Mouse (Mus musculus): ENCODE measurements around the gene Matn4. TPM values are rescaled to one million over a fixed set of nuclear protein-coding genes. Genes with fewer than 3 reads are reported as not detected.

The Matn4 gene
- polyA plus RNA-seq, 1 experiment from 2014 or later, result 31.5 TPM

- Histone ChIP-seq H3K9me3 (replicated peaks) (no peaks in the 10 kb centered on the region), H3K27ac (no peak overlapping the region), H3K27me3 (peaks cover 98% of the 10 kb centered on the region), H3K36me3 (no peaks in the 10 kb centered on the region), H3K4me2 (replicated peaks) (peak overlapping the region; percentile 59), H3K4me3 (peak overlapping the region; percentile 4), H3K4me1 (peaks cover 19% of the 10 kb centered on the region), H3K9ac (no peak overlapping the region)
- no peak for ATAC-seq (ENCODE audit: low FRiP score)
- WGBS, result 9% methylated on average over 14 of the region's 14 CpGs
Observed at GRCm38 (mm10) chr2:164403396-164404081, 1.4 kb downstream of the Matn4 start.

- Histone ChIP-seq H3K36me3 (no peaks in the 10 kb centered on the region), H3K4me2 (replicated peaks) (peak within 1 kb of the TSS; percentile 59), H3K9ac (no peak within 1 kb of the TSS), H3K27me3 (peaks cover 92% of the 10 kb centered on the region), H3K4me3 (peak within 1 kb of the TSS; percentile 4), H3K4me1 (peaks cover 19% of the 10 kb centered on the region), H3K27ac (no peak within 1 kb of the TSS), H3K9me3 (replicated peaks) (peaks cover 5% of the 10 kb centered on the region; the same call in 1 of the 2 replicates)
- no peak for ATAC-seq (ENCODE audit: low FRiP score)
- WGBS, result 5% methylated on average over 17 of the region's 17 CpGs
Observed at GRCm38 (mm10) chr2:164402906-164403305, 2.1 kb downstream of the Matn4 start, which contains the start of gene Rbpjl. Gene Rbpjl, plus strand, starts transcription at chr2:164403141.

DNA sequence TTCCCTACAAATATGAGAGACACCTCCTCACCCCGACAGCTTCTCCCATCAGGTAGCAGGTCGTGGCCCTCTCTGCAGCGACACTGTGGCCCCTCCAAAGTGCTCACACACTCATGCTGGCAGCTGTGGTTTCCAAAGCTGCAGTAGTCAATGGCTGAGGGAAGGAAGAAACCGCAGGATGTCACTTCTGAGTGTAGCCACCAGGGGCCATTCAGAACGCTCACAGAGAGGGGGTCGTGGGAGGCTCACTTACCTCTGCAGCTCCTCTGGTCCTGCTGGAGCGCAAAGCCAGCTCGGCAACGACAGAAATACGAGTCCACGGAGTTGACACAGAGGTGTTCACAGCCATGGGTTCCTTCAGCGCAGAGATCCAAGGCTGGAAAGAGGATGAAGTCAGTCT lies 8.0 kb downstream of the Matn4 start:
- peaks cover 50% of the 10 kb centered on the region for H3K27me3 ChIP-seq
- 74% methylated on average over 12 of the region's 12 CpGs for WGBS
- H3K27ac ChIP-seq, result no peak overlapping the region
- H3K36me3 ChIP-seq, result no peaks in the 10 kb centered on the region
- no peak overlapping the region for H3K4me3 ChIP-seq
- H3K9ac ChIP-seq, result no peak overlapping the region
- peaks cover 12% of the 10 kb centered on the region; the same call in 1 of the 2 replicates for H3K9me3 ChIP-seq (replicated peaks)
- H3K4me1 ChIP-seq, result peaks cover 10% of the 10 kb centered on the region
- no peak overlapping the region for H3K4me2 ChIP-seq (replicated peaks)
- ATAC-seq (ENCODE audit: low FRiP score), result no peak

- Histone ChIP-seq H3K27me3 (peaks cover 42% of the 10 kb centered on the region), H3K27ac (no peak overlapping the region), H3K9me3 (replicated peaks) (peaks cover 12% of the 10 kb centered on the region; the same call in 1 of the 2 replicates), H3K4me3 (no peak overlapping the region), H3K36me3 (no peaks in the 10 kb centered on the region), H3K4me2 (replicated peaks) (no peak overlapping the region), H3K9ac (no peak overlapping the region), H3K4me1 (peaks cover 9% of the 10 kb centered on the region)
- WGBS, result 89% methylated on average over 7 of the region's 7 CpGs
- ATAC-seq (ENCODE audit: low FRiP score), result no peak
Observed at GRCm38 (mm10) chr2:164396076-164396475, 8.9 kb downstream of the Matn4 start.

DNA sequence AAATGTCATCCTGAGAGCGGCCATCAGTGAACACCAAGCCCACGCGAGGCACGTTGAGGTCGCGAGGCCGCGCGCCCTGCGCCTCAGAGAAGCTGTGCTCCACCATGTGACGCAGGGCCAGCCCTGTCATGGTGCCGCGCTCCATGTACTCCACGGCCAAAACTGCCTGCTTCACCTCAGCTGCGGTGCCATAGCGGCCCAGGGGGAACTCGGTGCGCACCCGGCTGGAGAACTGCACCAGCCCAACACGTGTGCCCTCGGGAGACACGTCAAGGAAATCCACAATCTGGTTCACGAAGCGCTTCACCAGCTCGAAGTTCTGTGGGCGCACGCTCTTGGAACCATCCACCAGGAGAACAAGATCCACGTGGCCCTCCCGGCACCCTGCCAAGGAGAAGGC lies 11.8 kb downstream of the Matn4 start:
- H3K9me3 ChIP-seq (replicated peaks), result peaks cover 9% of the 10 kb centered on the region; the same call in 1 of the 2 replicates
- peaks cover 34% of the 10 kb centered on the region for H3K27me3 ChIP-seq
- peaks cover 4% of the 10 kb centered on the region for H3K4me1 ChIP-seq
- H3K9ac ChIP-seq, result no peak overlapping the region
- H3K27ac ChIP-seq, result no peak overlapping the region
- no peak overlapping the region for H3K4me3 ChIP-seq
- no peak for ATAC-seq (ENCODE audit: low FRiP score)
- no peak overlapping the region for H3K4me2 ChIP-seq (replicated peaks)
- H3K36me3 ChIP-seq, result no peaks in the 10 kb centered on the region
- WGBS, result 77% methylated on average over 29 of the region's 29 CpGs

DNA sequence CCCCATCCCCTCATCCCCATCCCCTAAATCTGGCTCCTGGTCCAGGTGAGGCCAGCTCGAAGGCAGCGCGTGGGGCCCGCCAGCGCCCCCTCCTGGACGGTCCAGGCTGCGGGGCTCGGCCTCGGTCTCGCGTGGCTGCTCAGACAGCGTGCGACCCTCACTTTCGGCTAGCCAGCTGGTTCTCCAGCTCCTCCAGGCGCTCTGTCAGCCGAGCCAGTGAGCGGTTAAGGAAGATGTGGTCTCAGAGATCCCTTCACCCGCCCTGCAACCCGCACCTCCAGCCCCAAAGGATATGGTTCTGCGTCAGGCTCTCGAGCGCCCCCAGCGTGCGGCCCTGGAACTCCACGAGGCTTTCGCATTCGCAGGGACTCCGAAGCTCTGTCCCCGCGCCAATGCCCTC lies 15.5 kb downstream of the Matn4 start:
- H3K4me2 ChIP-seq (replicated peaks), result peak overlapping the region; percentile 56
- H3K27ac ChIP-seq, result peak overlapping the region; percentile 71
- H3K4me3 ChIP-seq, result peak overlapping the region; percentile 39
- peak; percentile 49 for ATAC-seq (ENCODE audit: low FRiP score)
- 1% methylated on average over 30 of the region's 30 CpGs for WGBS
- H3K36me3 ChIP-seq, result no peaks in the 10 kb centered on the region
- peak overlapping the region; percentile 57 for H3K9ac ChIP-seq
- H3K9me3 ChIP-seq (replicated peaks), result no peaks in the 10 kb centered on the region
- peaks cover 15% of the 10 kb centered on the region for H3K4me1 ChIP-seq
- peaks cover 32% of the 10 kb centered on the region for H3K27me3 ChIP-seq

DNA sequence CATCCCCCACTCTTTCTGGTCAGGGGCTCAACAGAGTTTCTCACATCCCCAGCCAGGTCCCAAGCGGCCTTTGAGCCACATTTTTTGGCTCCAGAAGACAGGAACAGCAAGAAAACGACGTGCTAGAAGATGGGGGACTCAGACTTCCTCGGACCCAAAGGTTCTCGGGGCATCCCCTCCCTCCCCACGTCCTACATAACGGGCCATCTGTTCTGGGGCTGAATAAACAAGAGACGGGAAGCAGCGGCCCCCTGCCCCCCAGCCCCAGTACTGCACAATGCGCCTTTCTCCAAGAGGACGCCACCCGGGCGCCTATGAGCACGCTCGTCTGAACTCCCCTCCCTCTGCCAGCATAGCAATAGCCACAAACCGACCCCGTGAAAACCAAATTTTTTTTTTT lies 15.9 kb downstream of the Matn4 start, which contains the start of gene Slpi:
Slpi (minus strand) TSS at position 76 of the 400 bp plus-strand sequence.
- 1% methylated on average over 17 of the region's 17 CpGs for WGBS
- Histone ChIP-seq H3K27me3 (peaks cover 32% of the 10 kb centered on the region), H3K9me3 (replicated peaks) (no peaks in the 10 kb centered on the region), H3K27ac (peak within 1 kb of the TSS; percentile 71), H3K4me1 (peaks cover 16% of the 10 kb centered on the region), H3K4me2 (replicated peaks) (peak within 1 kb of the TSS; percentile 56), H3K4me3 (peak within 1 kb of the TSS; percentile 39), H3K9ac (peak within 1 kb of the TSS; percentile 57), H3K36me3 (no peaks in the 10 kb centered on the region)
- peak; percentile 71 for ATAC-seq (ENCODE audit: low FRiP score)

GRCm38 (mm10) chr2:164386953-164387352 lies 18.0 kb downstream of the Matn4 start:
- H3K9ac ChIP-seq, result no peak overlapping the region
- H3K4me1 ChIP-seq, result peaks cover 18% of the 10 kb centered on the region
- H3K4me3 ChIP-seq, result no peak overlapping the region
- no peak for ATAC-seq (ENCODE audit: low FRiP score)
- H3K27ac ChIP-seq, result no peak overlapping the region
- peaks cover 26% of the 10 kb centered on the region for H3K27me3 ChIP-seq
- no peaks in the 10 kb centered on the region for H3K36me3 ChIP-seq
- no peaks in the 10 kb centered on the region for H3K9me3 ChIP-seq (replicated peaks)
- 17% methylated on average over 8 of the region's 8 CpGs for WGBS
- no peak overlapping the region for H3K4me2 ChIP-seq (replicated peaks)

DNA sequence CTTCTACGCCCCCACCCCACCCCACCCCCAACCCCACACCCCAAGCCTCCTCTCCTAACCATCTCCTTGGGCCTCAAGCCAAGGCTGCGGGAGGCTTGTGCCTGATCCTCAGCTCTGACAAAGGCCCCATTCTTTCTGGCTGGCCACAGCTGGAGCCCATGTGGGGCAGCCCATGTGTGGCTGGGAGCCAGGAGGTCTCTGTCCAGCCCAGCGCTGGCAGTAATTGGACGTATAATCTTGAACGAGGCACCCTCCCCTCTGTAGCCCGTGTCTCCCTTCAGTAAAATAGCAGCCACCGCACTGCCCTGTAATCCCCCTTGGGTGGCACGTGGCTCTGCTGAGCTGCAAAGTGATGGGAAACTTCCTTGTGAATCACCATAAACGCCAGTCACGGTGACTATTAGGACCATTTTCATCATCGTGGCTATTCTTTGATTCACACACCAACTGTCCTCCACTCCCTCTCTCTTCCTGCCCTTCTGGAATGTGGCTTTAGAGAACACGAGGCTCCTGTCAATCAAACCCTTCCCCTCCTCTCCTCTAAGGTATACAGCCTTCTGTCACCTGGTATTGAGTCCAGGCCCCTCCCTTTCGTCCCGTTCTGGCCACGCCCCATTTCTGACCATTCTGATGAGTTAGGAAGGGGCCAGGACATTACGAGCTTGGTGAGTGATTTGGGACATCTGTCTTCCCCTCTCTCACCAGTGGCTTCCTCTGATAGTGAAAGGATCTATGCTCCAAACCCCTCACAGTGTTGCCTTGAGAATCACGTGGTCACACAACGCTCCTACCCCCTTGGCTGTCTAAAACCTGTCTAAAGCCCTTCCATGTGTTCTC lies 18.8 kb downstream of the Matn4 start:
- peaks cover 26% of the 10 kb centered on the region for H3K27me3 ChIP-seq
- peak overlapping the region; percentile 19 for H3K4me2 ChIP-seq (replicated peaks)
- WGBS, result 11% methylated on average over 16 of the region's 18 CpGs
- peak; percentile 83 for ATAC-seq (ENCODE audit: low FRiP score)
- H3K9ac ChIP-seq, result no peak overlapping the region
- no peaks in the 10 kb centered on the region for H3K9me3 ChIP-seq (replicated peaks)
- peaks cover 18% of the 10 kb centered on the region for H3K4me1 ChIP-seq
- peak overlapping the region; percentile 1; the same call in 1 of the 2 replicates for H3K27ac ChIP-seq
- no peaks in the 10 kb centered on the region for H3K36me3 ChIP-seq
- no peak overlapping the region for H3K4me3 ChIP-seq

- peaks cover 14% of the 10 kb centered on the region for H3K4me1 ChIP-seq
- no peak overlapping the region for H3K27ac ChIP-seq
- no peaks in the 10 kb centered on the region for H3K36me3 ChIP-seq
- 65% methylated on average over 11 of the region's 11 CpGs for WGBS
- no peak overlapping the region for H3K4me2 ChIP-seq (replicated peaks)
- H3K9me3 ChIP-seq (replicated peaks), result no peaks in the 10 kb centered on the region
- H3K27me3 ChIP-seq, result peaks cover 16% of the 10 kb centered on the region
- no peak for ATAC-seq (ENCODE audit: low FRiP score)
- H3K9ac ChIP-seq, result no peak overlapping the region
- H3K4me3 ChIP-seq, result no peak overlapping the region
Observed at GRCm38 (mm10) chr2:164383656-164384399, 21.1 kb downstream of the Matn4 start.

GRCm38 (mm10) chr2:164382971-164383370 lies 22.0 kb downstream of the Matn4 start:
- no peak overlapping the region for H3K4me2 ChIP-seq (replicated peaks)
- no peak overlapping the region for H3K4me3 ChIP-seq
- 84% methylated on average over 3 of the region's 3 CpGs for WGBS
- H3K4me1 ChIP-seq, result peaks cover 14% of the 10 kb centered on the region
- H3K9me3 ChIP-seq (replicated peaks), result no peaks in the 10 kb centered on the region
- peaks cover 8% of the 10 kb centered on the region for H3K27me3 ChIP-seq
- no peak overlapping the region for H3K9ac ChIP-seq
- ATAC-seq (ENCODE audit: low FRiP score), result no peak
- no peaks in the 10 kb centered on the region for H3K36me3 ChIP-seq
- no peak overlapping the region for H3K27ac ChIP-seq

GRCm38 (mm10) chr2:164381726-164382125 lies 23.2 kb downstream of the Matn4 start:
- Histone ChIP-seq H3K9ac (no peak overlapping the region), H3K27me3 (no peaks in the 10 kb centered on the region), H3K4me2 (replicated peaks) (no peak overlapping the region), H3K4me1 (peaks cover 14% of the 10 kb centered on the region), H3K36me3 (no peaks in the 10 kb centered on the region), H3K27ac (no peak overlapping the region), H3K9me3 (replicated peaks) (no peaks in the 10 kb centered on the region), H3K4me3 (no peak overlapping the region)
- WGBS, result 77% methylated on average over 8 of the region's 8 CpGs
- no peak for ATAC-seq (ENCODE audit: low FRiP score)
